Mouse (Mus musculus) erythroid progenitor cell, adult 5-6 weeks (primary cell): ENCODE measurements at regions not wholly inside any gene's neighbourhood (a gene's known extent, or its start where the extent isn't known, plus 50 kb on each side); places are given as distances from the start of the nearest gene placed in this dataset.

Source experiments
- ATAC-seq: replicated peaks from 2 replicates; pipeline ENCODE4 v1.8.0; 2016; ENCODE audit warnings: moderate number of reproducible peaks, mild to moderate bottlenecking, moderate TSS enrichment, inconsistent platforms; ENCODE audit not compliant: poor library complexity, low FRiP score, severe bottlenecking

DNA sequence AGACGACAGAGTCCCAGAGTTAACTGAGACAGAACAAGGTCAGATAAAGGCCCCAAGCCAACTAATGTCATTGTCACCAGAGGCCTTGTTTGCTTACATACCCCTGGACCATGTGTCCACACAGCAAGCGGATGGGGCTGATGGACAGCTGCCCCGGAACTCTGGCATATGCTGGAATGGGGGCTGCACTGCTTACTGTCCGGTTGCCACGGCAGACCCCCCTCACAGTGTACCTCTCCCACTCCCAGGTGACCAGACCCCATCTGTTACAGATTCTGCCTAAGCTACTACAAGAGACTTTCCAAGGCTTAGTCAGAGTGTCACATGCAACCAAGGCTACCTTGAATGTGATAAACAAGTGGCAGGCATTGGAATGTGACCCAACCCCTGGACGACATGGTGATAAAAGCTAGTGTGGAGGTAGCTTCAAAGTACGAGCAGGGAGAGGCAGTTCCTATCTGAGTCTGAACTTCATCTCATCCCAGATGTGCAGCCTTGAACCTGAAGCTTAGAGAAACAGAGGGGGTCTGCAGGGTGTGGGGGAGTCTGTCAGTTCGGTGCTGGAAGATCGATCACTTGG is 117.0 kb upstream of the Zmiz1 start:
- no peak for ATAC-seq

DNA sequence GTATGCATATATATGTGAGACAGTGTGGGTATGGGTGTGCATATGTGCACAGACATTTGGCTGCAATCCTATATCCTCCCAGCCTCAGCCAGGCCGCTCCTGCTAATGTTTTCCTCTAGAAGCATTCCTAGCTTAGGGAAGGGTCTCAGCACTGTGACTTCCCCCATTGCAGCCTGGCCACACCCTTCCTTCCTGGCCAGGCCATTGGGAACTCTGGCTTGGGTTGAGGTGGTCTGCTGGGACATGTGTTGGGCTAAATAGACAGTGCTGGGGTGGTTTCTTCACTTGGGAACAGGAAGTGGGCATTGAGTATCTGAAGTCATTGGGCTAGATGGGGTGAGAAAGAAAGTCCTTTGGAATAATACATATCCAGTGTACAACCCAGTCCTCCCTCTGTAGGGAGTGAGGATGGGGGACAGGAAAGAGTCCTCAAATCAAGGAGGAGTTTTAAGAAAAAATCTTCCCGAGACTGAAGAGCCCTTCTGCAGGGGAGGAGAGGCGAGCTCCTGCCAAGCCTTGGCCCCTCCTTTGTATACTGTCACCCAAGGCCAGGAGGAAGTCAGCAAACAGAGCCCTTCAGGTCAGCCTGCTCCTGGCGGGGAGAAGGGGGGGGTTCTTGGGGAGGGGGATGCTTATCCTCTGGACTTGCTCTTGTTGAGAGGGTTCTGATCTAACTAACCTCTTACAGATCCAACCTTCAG is 116.0 kb upstream of the Zmiz1 start:
- ATAC-seq: no peak

DNA sequence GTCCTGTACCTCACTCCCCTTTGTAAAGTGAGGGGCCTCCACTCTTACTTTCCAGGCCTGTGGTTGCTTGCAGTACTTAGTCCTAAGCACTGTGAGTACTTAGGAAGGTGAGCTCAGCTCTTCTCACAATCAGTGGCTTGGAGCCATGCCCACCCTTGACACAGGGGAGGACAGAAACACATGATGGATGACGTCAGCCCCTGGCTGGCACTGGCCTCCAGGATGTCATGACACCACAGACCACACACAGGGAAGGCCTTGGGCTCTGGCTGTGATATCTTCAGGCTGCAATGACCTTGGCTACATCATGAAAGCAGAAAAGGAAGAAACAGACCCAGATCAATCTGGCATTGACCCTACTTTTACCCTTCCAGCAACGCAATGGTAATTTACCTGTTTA is 113.0 kb upstream of the Zmiz1 start:
- ATAC-seq: no peak

DNA sequence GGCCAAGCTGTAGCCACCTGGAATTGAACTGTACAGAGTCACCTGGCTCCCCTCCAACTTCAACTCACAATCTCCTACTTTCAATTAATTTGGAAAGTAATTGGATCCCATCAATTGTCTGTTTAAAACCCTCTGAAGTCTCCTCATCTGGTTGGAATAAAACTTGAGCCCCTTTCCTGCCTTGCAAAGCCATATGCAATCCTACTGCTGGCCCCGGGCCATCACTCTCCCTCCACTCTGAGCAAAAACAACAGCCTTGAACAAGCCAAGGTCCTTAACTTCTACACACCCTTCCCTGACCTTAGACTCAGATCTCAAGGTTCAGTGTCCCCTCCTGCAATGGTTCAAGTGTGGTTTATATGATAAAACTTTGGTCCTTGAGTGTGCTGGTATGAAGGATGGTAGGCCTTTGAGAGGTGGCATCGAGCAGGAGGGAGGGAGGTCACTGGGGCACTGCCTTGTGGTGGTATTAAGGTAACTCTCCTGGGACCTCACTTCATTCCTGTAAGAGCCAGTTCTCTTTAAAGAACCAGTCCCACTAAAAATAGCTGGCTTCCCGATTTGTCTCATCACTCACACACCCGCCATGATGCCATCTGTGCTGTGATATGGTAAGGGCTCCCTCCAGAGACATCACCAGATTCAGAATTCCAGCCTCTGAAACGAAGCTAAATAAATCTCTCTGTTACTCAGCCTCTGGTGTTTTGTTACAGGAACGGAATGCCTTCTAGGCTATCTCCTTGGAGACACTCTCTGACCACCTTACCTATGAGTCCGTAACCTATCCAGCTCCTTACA is 112.0 kb upstream of the Zmiz1 start:
- ATAC-seq: no peak

DNA sequence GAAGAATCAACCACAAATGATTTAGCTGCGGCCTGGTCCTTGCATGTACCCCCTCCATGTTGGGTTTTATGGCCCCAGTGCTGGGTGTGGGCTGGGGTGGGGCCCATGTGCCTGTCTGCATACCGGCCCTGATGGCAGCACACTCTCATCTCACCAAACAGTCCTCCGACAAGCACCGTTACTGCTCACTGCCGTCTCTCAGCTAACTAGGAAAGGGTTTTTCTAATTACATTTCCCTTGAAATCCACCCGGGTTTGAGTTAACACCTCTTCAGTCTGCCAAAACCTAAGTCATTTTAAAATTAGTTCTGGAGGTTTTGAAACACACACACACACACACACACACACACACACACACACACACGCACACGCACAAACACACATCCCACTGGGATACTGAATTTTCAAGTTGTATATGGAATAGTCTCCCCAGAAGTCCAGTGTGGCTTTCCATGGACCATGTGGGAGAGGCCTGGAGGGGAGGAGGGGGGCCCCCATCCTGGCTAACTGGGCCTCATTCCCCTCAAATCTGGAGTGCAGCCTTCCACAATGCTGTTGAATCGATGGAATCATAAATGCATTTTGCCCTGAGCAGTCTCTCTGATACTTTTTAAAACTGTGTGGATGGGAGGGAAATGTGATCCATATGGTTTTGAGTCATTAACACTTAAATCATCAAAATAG is 108.6 kb upstream of the Zmiz1 start:
- no peak for ATAC-seq

DNA sequence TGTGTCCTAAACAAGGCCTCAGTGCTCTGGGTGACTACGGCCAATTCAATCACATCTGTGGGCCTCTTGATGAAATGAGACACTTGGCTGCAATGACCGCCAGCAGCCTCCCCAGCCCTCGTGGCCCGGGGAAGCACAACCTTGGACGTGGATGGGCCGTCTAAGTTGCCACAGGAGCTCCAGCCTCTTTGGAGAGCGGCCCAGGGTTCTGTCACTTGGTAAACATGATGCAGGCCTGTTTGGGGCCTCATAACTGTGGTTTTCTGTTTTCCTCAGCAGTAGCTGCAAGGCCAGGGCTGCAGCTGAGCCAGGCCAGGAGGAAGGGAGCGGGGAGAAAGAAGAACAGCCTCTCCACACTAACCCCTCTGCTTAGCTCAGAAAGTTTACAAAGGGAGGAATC is 105.2 kb upstream of the Zmiz1 start:
- ATAC-seq: no peak

DNA sequence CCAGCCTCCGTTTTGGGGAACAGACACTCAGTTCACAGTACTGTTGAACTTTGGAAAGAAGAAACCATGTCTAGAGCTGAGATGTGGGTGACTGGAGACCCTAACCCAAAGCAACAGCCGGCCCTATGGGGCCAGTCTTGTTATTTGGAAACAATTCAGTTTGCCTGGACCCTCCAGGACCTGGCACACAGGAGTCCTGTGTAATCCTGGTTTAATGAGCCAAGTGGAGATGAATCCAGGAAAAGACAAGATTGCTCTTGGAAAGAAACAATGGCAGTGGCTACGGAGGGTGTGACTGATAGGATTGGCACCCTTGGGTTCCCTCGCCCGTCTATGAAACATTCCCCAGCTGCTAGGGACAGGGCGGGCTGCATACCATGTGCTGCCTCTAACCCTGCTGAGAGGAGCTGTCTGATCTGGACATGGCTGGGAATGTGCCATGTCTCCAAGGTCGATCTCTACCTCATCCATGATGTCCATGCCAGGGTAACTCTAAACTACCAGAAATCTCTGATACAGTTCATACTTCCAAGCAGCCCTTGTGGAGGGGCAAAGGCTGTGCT is 104.6 kb upstream of the Zmiz1 start:
- no peak for ATAC-seq

DNA sequence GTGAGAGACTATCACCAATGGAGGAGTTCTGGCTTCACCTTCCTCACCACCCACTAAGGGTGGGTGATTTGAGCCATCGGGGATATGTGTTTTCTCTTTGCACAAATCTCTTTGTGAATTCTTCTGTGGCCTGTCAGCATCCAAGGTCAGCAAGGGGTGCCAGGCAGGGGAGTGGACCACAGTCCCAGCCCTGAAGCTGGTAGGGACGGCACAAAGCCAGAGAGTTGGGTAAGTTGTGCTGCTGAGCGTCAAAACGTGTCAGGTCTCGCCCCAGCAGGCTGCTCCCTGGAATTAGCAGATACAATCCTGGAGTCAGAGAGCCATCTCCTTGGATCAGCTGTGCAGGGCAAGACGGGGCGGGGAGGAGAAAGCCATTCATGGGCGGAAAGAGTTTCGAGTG is 101.2 kb upstream of the Zmiz1 start:
- ATAC-seq: no peak

DNA sequence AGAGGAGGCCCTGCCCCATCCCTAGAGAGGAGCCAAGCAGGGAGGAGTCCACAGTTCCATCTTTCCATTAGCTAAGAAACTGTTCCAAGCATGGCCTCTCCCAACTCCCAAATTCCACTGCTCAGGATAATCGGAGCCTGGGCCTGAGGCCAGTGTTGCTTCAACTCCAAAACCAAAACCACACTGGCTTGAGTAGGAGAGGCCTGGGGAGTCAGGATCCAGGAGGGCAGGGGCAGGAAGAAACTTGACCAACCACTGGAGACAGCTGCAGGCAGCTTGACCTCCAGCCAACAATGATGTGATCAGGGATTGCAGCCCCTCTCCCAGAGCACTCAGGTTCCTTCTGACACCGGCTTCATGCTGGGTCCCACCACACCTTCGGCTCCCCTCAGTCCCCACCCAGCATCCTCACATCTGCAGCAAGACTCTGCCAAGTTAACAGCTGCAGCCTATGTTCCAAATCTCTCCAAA is 99.1 kb upstream of the Zmiz1 start:
- ATAC-seq: no peak

DNA sequence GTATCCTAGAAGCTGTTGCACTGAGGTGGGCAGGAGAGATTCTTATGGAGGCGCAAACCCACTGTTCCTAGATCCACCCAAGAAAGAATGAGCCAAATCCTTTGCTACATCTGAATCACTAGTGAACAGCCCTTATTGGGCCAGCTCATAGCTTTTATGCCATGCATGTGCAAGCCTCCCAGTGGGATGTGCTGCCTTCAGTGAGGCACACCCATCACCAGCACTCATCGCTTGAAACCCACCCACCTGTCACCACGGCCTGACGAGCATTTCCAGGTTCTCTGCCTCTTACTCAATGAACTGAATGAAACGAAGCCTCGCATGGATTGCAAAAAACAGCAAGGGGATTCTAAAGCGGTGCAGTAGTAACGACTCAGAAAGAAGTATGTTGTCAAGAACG is 98.3 kb upstream of the Zmiz1 start:
- ATAC-seq: no peak

DNA sequence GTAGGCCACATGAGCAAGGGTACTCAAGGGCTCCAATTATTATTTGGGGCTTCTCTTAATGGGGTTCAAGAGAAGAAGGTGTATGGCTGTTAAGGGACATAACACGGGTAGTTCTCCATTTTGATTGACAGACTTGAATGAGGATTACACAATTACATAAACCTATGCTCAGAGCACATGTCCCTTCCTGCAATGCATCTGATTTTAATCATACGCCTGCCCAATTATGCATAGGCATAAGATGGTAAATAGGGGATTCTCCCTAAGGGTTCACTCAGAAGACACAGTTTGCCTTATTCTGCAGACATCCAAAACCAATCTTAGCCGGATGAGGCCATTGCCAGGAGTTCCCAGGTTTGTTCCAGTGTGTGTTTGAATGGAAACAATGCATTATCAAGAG is 97.9 kb upstream of the Zmiz1 start:
- ATAC-seq: no peak

DNA sequence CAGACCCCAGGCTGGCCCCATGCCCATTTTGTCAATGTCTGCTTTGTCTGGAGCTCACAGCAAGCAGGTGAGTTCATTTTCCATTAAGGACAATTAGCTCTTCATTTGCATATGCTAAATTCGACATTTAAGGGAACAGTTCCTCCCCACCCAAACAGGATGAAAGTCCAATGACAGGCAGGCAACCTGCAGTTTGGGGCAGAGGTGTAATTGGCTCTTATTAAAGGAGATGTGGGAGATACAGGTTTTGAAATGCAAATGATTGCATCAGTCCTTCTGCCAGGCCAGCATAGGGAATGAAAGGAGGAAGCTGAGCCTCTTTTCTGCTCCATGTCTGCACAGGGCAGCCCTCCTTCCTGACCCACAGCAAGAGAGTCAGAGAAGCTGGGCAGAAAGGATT is 96.2 kb upstream of the Zmiz1 start:
- ATAC-seq: no peak

DNA sequence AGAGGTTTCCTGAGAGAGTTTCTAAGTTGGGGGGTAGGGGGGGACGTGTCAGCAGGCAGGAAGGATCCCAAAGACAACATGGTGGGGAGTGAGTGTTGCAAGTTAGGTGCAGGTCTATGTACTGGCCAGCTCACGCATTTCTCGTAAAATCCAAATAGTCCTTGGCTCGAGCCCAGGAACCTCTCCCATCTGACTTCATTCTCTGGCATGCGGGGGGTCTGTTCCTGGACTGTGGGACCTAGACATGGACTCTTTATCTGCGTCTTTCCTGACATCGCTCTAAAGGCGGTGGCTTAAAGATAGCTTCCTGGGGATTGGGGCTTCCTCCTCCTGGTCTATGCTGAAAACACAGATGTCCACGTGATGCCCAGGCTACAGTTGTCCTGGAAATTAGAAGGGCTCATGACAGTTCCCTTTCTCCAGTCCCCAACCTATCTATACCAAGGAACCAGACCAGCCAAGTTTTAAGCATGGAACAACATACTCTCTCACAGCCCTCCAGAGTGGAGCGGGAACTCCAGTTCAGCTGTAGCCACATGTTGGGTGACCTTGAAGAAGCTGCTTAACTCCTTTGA is 93.7 kb upstream of the Zmiz1 start:
- ATAC-seq: no peak

DNA sequence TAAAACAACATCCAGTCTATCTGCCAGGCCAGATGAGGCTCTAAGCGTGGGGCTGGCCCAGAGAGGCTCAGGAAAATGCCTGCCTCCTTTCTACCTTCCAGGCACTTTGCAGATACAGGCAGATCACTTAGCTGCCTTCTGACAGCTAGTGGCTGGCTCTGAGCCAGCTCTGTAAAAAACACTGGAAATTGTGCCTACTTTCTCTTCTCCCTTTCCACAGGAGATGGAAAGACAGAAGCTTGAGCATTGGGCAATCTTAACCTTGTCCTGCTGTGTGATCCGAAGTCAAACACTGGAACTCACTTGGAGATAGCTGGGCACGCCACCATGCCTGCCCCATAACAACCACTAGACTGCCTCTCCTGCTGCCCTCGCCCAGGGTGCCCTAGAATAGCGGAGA is 93.0 kb upstream of the Zmiz1 start:
- no peak for ATAC-seq

DNA sequence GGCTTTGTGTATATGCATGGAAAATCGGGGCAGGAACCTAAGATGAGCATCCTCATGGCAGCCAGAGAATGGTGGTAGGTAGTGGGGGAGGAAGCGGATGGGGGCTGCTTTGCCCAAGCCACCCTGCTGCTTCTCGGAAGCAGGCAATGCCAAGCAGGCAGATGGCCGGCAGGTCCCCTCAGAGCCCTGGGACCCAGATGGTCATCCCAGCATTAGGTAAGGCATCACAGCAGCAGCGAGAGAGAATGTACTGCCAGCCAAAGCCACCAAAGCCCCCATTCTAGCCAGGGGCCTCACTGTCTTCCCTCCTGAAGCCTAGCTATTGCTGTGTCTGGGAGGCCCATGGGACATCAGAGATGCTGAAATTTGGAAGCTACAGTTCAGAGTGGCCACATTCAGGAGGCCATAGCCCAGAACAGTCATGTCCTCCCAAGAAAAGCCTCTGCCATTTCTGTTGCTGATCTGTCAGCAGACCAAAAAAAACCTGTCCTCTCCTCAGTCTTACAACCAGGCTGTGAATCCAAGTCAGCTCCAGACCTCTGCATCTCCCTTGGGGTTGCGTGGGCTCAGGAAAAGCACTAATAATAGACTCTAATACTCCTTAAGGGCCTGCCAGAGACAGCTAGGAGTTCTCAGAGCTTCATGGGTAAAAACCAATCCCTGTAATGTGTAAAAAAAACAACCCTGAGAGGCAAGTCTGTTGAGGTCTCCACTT is 88.5 kb upstream of the Zmiz1 start:
- ATAC-seq: no peak

DNA sequence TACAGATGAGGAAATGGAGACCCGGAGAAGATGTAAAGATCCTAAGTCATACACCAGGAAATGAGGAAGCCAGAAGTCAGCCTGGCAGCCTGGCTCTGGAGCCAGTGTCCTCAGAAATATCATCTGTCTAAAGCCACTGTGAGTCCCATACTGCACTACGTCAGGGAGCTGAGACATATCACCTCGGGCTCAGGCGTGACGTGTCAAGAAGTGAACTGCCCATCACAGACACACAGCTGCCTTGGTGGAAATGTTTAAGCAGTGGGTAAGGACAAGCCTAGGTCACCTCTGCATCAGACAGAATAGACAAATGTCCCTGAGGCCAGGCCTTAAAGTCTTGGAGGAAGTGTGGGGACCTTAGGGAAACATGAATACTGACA is 88.0 kb upstream of the Zmiz1 start:
- no peak for ATAC-seq

DNA sequence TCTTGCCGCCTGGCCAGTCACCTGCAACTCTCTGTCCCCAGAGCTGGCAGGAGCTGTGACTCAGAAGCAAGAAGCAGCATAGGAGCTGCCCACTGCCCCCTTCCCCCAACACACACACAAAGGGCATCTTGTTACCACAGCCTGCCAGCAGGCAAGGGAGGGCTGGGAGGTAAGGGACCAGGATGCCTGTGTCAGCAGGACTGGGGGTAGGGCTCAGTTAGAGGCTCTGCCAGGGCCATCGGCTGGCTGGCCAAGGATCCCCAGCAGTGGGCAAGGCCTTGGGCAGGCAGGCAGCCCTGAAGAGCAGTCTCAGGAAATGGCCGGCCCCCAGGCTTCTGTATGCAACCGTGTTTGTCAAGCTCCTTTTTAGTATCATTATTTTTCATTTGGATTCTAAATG is 87.3 kb upstream of the Zmiz1 start:
- ATAC-seq: no peak

DNA sequence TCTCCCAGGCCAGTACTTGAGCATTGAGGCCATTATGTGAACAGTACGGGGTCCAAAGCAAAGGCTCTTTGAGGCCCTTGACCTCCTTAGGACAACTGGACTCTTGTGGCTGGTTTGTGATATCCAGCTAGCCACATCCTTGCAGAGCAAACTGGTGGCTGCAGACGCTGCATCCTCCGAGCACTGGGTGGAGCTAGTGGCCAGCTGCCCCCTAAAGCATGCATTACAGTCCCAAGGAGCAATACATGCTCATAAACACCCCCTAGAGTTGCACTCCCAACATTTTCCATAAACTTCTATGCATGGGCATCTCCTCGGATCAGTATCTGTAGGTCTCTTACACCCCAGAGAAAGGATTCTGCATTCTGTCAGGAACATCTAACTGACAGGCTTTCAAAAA is 86.4 kb upstream of the Zmiz1 start:
- ATAC-seq: no peak

DNA sequence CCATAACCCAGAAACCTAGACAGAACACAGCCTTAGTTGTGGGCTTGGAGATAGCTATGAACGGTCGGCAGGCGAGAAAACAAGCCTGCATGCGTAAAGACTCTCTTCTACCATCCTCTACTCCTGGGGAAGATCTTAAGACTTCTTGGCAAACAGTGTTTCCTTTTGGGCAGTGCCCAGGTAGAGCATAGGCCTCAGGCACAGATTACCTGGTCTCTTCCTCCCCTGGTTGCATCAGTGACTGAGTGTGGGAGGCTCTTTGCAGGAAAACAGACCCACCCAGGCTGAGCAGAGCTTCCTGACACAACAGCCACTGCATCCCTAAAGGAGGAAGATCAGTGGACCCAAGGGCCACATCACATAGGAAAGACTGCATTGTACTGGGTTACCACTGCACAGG is 85.8 kb upstream of the Zmiz1 start:
- ATAC-seq: no peak
